Mouse (Mus musculus): ENCODE results near the gene Mapkap1.
"Not testable (repeated sequence)": the region's sequence is repeated elsewhere in the genome, so short reads cannot be mapped to it uniquely, and the experiment has no call there.

Gene Mapkap1

GRCm38 (mm10) chr2:34432887-34433286 lies 26.3 kb downstream of the Mapkap1 start:
- DNase-seq: not testable (repeated sequence)

GRCm38 (mm10) chr2:34436321-34436720 lies 29.8 kb downstream of the Mapkap1 start:
- no peak for DNase-seq

- DNase-seq: no peak
Measured at GRCm38 (mm10) chr2:34448756-34449155, 42.2 kb downstream of the Mapkap1 start.

GRCm38 (mm10) chr2:34462490-34462889 lies 55.9 kb downstream of the Mapkap1 start:
- DNase-seq: no peak

- no peak for DNase-seq
Measured at GRCm38 (mm10) chr2:34468559-34469141, 62.1 kb downstream of the Mapkap1 start.

GRCm38 (mm10) chr2:34469324-34469723 lies 62.8 kb downstream of the Mapkap1 start:
- no peak for DNase-seq

- no peak for DNase-seq
Measured at GRCm38 (mm10) chr2:34473775-34474174, 67.2 kb downstream of the Mapkap1 start.

- peak in 1 of 2 experiments; percentile 25 for DNase-seq
Measured at GRCm38 (mm10) chr2:34481401-34481800, 74.8 kb downstream of the Mapkap1 start.

- no peak for DNase-seq
Measured at GRCm38 (mm10) chr2:34482102-34482501, 75.5 kb downstream of the Mapkap1 start.

GRCm38 (mm10) chr2:34482531-34482930 lies 76.0 kb downstream of the Mapkap1 start:
- DNase-seq: peak in 1 of 2 experiments; percentile 17

GRCm38 (mm10) chr2:34487281-34487680 lies 80.7 kb downstream of the Mapkap1 start:
- DNase-seq: no peak

- DNase-seq: no peak
Measured at GRCm38 (mm10) chr2:34503975-34504730, 97.6 kb downstream of the Mapkap1 start.

GRCm38 (mm10) chr2:34506162-34506561 lies 99.6 kb downstream of the Mapkap1 start:
- DNase-seq: not testable (repeated sequence)

GRCm38 (mm10) chr2:34509856-34510255 lies 103.3 kb downstream of the Mapkap1 start:
- DNase-seq: no peak

- no peak for DNase-seq
Measured at GRCm38 (mm10) chr2:34515263-34515662, 108.7 kb downstream of the Mapkap1 start.

- DNase-seq: no peak
Measured at GRCm38 (mm10) chr2:34518083-34518482, 111.5 kb downstream of the Mapkap1 start.

GRCm38 (mm10) chr2:34518526-34518925 lies 112.0 kb downstream of the Mapkap1 start:
- no peak for DNase-seq

- peak; percentile 51 to 78 for DNase-seq
Measured at GRCm38 (mm10) chr2:34519525-34519924, 113.0 kb downstream of the Mapkap1 start.

GRCm38 (mm10) chr2:34521384-34521783 lies 114.8 kb downstream of the Mapkap1 start:
- no peak for DNase-seq

GRCm38 (mm10) chr2:34526527-34527371 lies 120.2 kb downstream of the Mapkap1 start:
- peak; percentile 33 to 34 for DNase-seq

GRCm38 (mm10) chr2:34528491-34528890 lies 121.9 kb downstream of the Mapkap1 start:
- no peak for DNase-seq

GRCm38 (mm10) chr2:34530042-34530441 lies 123.5 kb downstream of the Mapkap1 start:
- peak in 1 of 2 experiments; percentile 37 for DNase-seq

- DNase-seq: no peak
Measured at GRCm38 (mm10) chr2:34531801-34532298, 125.3 kb downstream of the Mapkap1 start.

All from kidney, postnatal 36 days (tissue).